ENCODE assay signal across 9 mouse cellular contexts in the genomic region with DNA sequence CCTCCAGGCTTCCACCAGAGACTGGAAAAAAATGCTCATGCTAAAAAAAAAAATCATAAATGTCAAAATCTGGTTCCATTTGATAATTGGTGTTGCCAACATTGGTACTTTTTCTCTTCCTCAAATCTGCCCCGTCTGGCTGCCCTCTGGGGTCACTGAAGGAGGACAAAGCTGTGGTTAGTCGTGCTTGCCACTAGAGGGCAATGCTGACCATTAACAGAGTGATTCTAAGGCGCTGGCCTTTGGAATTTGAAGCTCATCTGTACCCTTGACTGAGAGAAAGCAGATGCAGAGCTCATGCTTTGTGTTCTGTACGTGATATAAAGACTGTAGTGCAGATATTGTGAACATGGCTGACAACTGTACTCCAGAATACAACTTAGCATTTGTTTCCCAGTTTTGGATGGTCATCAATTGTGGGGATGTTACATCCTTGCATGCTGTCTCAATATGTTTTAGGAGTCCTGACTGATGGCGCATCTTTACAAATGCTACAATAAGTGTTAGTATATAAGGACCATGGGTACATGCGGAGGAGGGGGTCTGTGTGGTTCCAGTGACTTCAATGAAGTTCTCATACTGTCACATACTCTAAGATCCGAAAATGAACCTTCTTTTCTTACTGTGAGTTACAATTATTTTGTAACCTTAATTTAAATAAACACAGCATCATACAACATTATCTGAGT.
DNase-seq lines count a peak whose midpoint lies in the region; ATAC-seq and TF ChIP-seq lines count a peak whose summit lies in the region.
"Had no signal": no experiment of that assay in that cellular context is flagged by ENCODE, and none has a peak within 500 bp of the region (broad histone marks: within the 10 kb centered on the region; RNA-seq: fewer than 3 reads in every experiment).

No protein-coding gene starts in this region.

- no peak for TF ChIP-seq POLR2A in thymus, adult 2 months (IDR thresholded peaks at IDR 0.05; ENCODE audit: control insufficient read depth, extremely low read depth, insufficient read depth, low read length, poor library complexity)
- no peak for TF ChIP-seq POLR2A in kidney, adult 2 months (IDR thresholded peaks at IDR 0.05; ENCODE audit: low read depth, low read length)

- no peaks in the 10 kb centered on the region for H3K27me3 ChIP-seq in thymus, adult 2 months (ENCODE audit: control insufficient read depth, insufficient read depth, low read length)
- H3K27me3 ChIP-seq in kidney, adult 2 months (replicated peaks; ENCODE audit: control insufficient read depth, insufficient read depth, low read length): no peaks in the 10 kb centered on the region
- no peaks in the 10 kb centered on the region for H3K27me3 ChIP-seq in limb, embryonic 11.5 days (ENCODE audit: control insufficient read depth, insufficient read depth, low read length)
- H3K27me3 ChIP-seq: megakaryocyte, embryonic 14.5 days had no signal

- H3K36me3 ChIP-seq in thymus, adult 2 months (ENCODE audit: control insufficient read depth, insufficient read depth, low read length): no peaks in the 10 kb centered on the region
- H3K36me3 ChIP-seq in kidney, adult 2 months (ENCODE audit: control insufficient read depth, insufficient read depth, low read length): no peaks in the 10 kb centered on the region
- H3K36me3 ChIP-seq in limb, embryonic 11.5 days (ENCODE audit: control insufficient read depth, insufficient read depth, low read length): no peaks in the 10 kb centered on the region

- no peaks in the 10 kb centered on the region; the same call in 1 of the 2 replicates for H3K9me3 ChIP-seq in limb, embryonic 11.5 days (ENCODE audit: control insufficient read depth, low read length)

- H3K9ac ChIP-seq in limb, embryonic 11.5 days (ENCODE audit: low read length): no peak overlapping the region

- H3K4me3 ChIP-seq in thymus, adult 2 months (ENCODE audit: control insufficient read depth, insufficient read depth, low read length): no peak overlapping the region
- no peak overlapping the region for H3K4me3 ChIP-seq in kidney, adult 2 months (ENCODE audit: insufficient read depth, low read depth, low read length)
- H3K4me3 ChIP-seq in limb, embryonic 11.5 days (ENCODE audit: low read depth, low read length): no peak overlapping the region
- H3K4me3 ChIP-seq: megakaryocyte, embryonic 14.5 days had no signal

- H3K4me2 ChIP-seq in limb, embryonic 11.5 days (ENCODE audit: low read depth, severe bottlenecking): no peak overlapping the region

- intact Hi-C loops in gastrocnemius, postnatal 14 days (cut with DNase I; ENCODE audit: low total_unique reads): loop anchor here (10.0 kb wide), 1 partner anchor 109 kb away; the partner anchor contains the start of gene Dkk2

- peak; percentile 76; the same call in 1 of the 2 replicates for ATAC-seq in limb, embryonic 11.5 days (ENCODE audit: insufficient number of reproducible peaks, low FRiP score, low TSS enrichment, low read depth)
- ATAC-seq in monocyte, adult 5-6 weeks (replicated peaks; ENCODE audit: insufficient number of reproducible peaks, low FRiP score, low TSS enrichment, poor library complexity, severe bottlenecking): peak; percentile 50; the same call in 1 of the 2 replicates

- H3K27ac ChIP-seq in thymus, adult 2 months (ENCODE audit: control insufficient read depth, insufficient read depth, low read length): no peak overlapping the region
- H3K27ac ChIP-seq in kidney, adult 2 months (ENCODE audit: insufficient read depth, low read depth, low read length): no peak overlapping the region
- H3K27ac ChIP-seq in limb, embryonic 11.5 days (replicated peaks; ENCODE audit: low read depth, low read length): no peak overlapping the region

- peak; percentile 3 for DNase-seq in thymus, postnatal 25 days
- no peak for DNase-seq in thymus, adult 2 months
- peak; percentile 72 to 74 for DNase-seq in cerebellum, postnatal 14 days
- peak; percentile 39 for DNase-seq in gastrocnemius, postnatal 14 days
- DNase-seq in kidney, adult 2 months: peak; percentile 79
- peak; percentile 68 for DNase-seq in limb, embryonic 11.5 days (ENCODE audit: low spot score)
- peak; percentile 19 to 27 for DNase-seq in urinary bladder, postnatal 36 days (ENCODE audit: low spot score in 2 of 2)

- TF ChIP-seq CTCF in thymus, adult 2 months (IDR thresholded peaks at IDR 0.05; ENCODE audit: borderline replicate concordance, control insufficient read depth, extremely low read depth, insufficient read depth, low read length, poor library complexity): no peak
- peak; percentile 79 for TF ChIP-seq CTCF in kidney, adult 2 months (conservative IDR thresholded peaks at IDR 0.05; ENCODE audit: insufficient read depth, insufficient read length, low read depth, low read length)

- no peaks in the 10 kb centered on the region for H3K4me1 ChIP-seq in thymus, adult 2 months (replicated peaks; ENCODE audit: control insufficient read depth, insufficient read depth, low read length)
- no peaks in the 10 kb centered on the region for H3K4me1 ChIP-seq in kidney, adult 2 months (ENCODE audit: control insufficient read depth, insufficient read depth, low read length)
- H3K4me1 ChIP-seq in limb, embryonic 11.5 days (ENCODE audit: control insufficient read depth, insufficient read depth, low read length): no peaks in the 10 kb centered on the region
- H3K4me1 ChIP-seq: megakaryocyte, embryonic 14.5 days had no signal

- 43% methylated on average over 7 of the region's 7 CpGs for WGBS in thymus, adult 2 months
- WGBS in kidney, adult 2 months: 40% methylated on average over 7 of the region's 7 CpGs
- WGBS in limb, embryonic 11.5 days: 40% methylated on average over 7 of the region's 7 CpGs
